Mouse (Mus musculus) heart, postnatal 0 days (tissue): ENCODE measurements around the gene Slc25a11.

ENCODE experiments used
- CTCF ChIP-seq: IDR thresholded peaks from 2 replicates; pipeline ENCODE4 v1.5.1; 2016; ENCODE audit warnings: antibody characterized with exemption, control low read depth, low read depth
- EP300 ChIP-seq: IDR thresholded peaks from 2 replicates; pipeline ENCODE4 v1.6.1; 2016; ENCODE audit warnings: antibody characterized with exemption, low read depth

- TF ChIP-seq CTCF = no peak
- TF ChIP-seq EP300 = no peak
These were observed 1.1 kb downstream of the Slc25a11 start for GRCm38 (mm10) chr11:70646259-70646555.
